Mouse (Mus musculus) right cerebral cortex, postnatal 36 days (tissue): ENCODE results near the gene Ccdc9b.
A peak's percentile ranks its signal among the peaks of the same experiment; 100 is the strongest.

Source experiments
- DNase-seq, 2 experiments: peaks; one replicate each; pipeline ENCODE4 v3.0.0; 2022; ENCODE audit warnings: low spot score in 2 of 2, mixed read lengths in 1 of 2

Ccdc9b gene

GRCm38 (mm10) chr2:118747301-118747960, 15.0 kb downstream of the Ccdc9b start:
- DNase-seq: no peak

- DNase-seq: no peak
Observed at GRCm38 (mm10) chr2:118745915-118746901, 16.3 kb downstream of the Ccdc9b start.

GRCm38 (mm10) chr2:118745232-118745884, 17.1 kb downstream of the Ccdc9b start, which contains the start of gene Inafm2:
Gene Inafm2 (plus strand): TSS chr2:118745758.
- peak; percentile 83 to 88 for DNase-seq

GRCm38 (mm10) chr2:118744621-118745020, 17.8 kb downstream of the Ccdc9b start:
- DNase-seq: no peak

- DNase-seq: no peak
Observed at GRCm38 (mm10) chr2:118743261-118743943, 19.1 kb downstream of the Ccdc9b start.

- peak in 1 of 2 experiments; percentile 57 for DNase-seq
Observed at GRCm38 (mm10) chr2:118741183-118741582, 21.3 kb downstream of the Ccdc9b start.

GRCm38 (mm10) chr2:118740341-118740740, 22.1 kb downstream of the Ccdc9b start:
- no peak for DNase-seq

GRCm38 (mm10) chr2:118733341-118733740, 29.1 kb downstream of the Ccdc9b start:
- no peak for DNase-seq

GRCm38 (mm10) chr2:118731981-118732380, 30.5 kb downstream of the Ccdc9b start:
- no peak for DNase-seq

GRCm38 (mm10) chr2:118730622-118730915, 31.9 kb downstream of the Ccdc9b start:
- peak; percentile 59 to 62 for DNase-seq

GRCm38 (mm10) chr2:118729816-118730621, 32.4 kb downstream of the Ccdc9b start:
- no peak for DNase-seq

GRCm38 (mm10) chr2:118729194-118729593, 33.3 kb downstream of the Ccdc9b start:
- no peak for DNase-seq

- no peak for DNase-seq
Observed at GRCm38 (mm10) chr2:118728337-118728736, 34.1 kb downstream of the Ccdc9b start, which contains the start of gene Plcb2. Gene Plcb2 (minus strand): TSS chr2:118728438.

GRCm38 (mm10) chr2:118727911-118728310, 34.5 kb downstream of the Ccdc9b start:
- DNase-seq: no peak

GRCm38 (mm10) chr2:118726873-118727272, 35.6 kb downstream of the Ccdc9b start:
- no peak for DNase-seq

GRCm38 (mm10) chr2:118725511-118725910, 37.0 kb downstream of the Ccdc9b start:
- DNase-seq: no peak

GRCm38 (mm10) chr2:118723693-118724486, 38.6 kb downstream of the Ccdc9b start:
- DNase-seq: no peak

GRCm38 (mm10) chr2:118716677-118717076, 45.8 kb downstream of the Ccdc9b start:
- no peak for DNase-seq

GRCm38 (mm10) chr2:118714230-118714629, 48.2 kb downstream of the Ccdc9b start:
- DNase-seq: peak; percentile 73 to 80

GRCm38 (mm10) chr2:118713631-118714030, 48.8 kb downstream of the Ccdc9b start:
- no peak for DNase-seq
